Mouse (Mus musculus) midbrain, embryonic 12.5 days (tissue): Measurements from ENCODE around the gene Ralgapa2. TPM values are rescaled to one million over a fixed set of nuclear protein-coding genes. Genes with fewer than 3 reads are reported as not detected.

Experiments used
- ATAC-seq: fragments of 200-750 bp; cut with Nextera tagmentation; 2 replicates; pipeline ENCODE4 v1.8.0; 2017; ENCODE audit warnings: low read depth, moderate TSS enrichment, moderate library complexity; ENCODE audit not compliant: low FRiP score
- H3K27ac ChIP-seq: fragments of 300-500 bp; sonication (generic); replicated peaks from 2 replicates; pipeline ENCODE4 v1.5.1; 2016; ENCODE audit warnings: mild to moderate bottlenecking
- H3K27me3 ChIP-seq: fragments of 300-500 bp; sonication (generic); 2 replicates; pipeline ENCODE4 v1.6.1; 2016; ENCODE audit warnings: mild to moderate bottlenecking
- H3K36me3 ChIP-seq: fragments of 300-500 bp; sonication (generic); 2 replicates; pipeline ENCODE4 v1.6.1; 2016
- H3K4me1 ChIP-seq: fragments of 300-500 bp; sonication (generic); 2 replicates; pipeline ENCODE4 v1.6.1; 2016
- H3K4me2 ChIP-seq: fragments of 300-500 bp; sonication (generic); replicated peaks from 2 replicates; pipeline ENCODE4 v1.6.1; 2016; ENCODE audit warnings: mild to moderate bottlenecking, moderate library complexity
- H3K4me3 ChIP-seq: fragments of 300-500 bp; sonication (generic); 2 replicates; pipeline ENCODE4 v1.5.1; 2016; ENCODE audit warnings: mild to moderate bottlenecking
- H3K9ac ChIP-seq: fragments of 300-500 bp; sonication (generic); replicated peaks from 2 replicates; pipeline ENCODE4 v1.6.1; 2016; ENCODE audit warnings: mild to moderate bottlenecking, moderate library complexity
- H3K9me3 ChIP-seq: fragments of 300-500 bp; sonication (generic); 2 replicates; pipeline ENCODE4 v1.6.1; 2016; ENCODE audit warnings: mild to moderate bottlenecking
- WGBS: fragments of 180-500 bp; shearing (Covaris S2); methylation state at CpG from one replicate; pipeline ENCODE4 v1.1.7; 2016; 5-methylcytosine and 5-hydroxymethylcytosine counted together
- polyA plus RNA-seq: library from polyadenylated mRNA; unstranded; fragments of >200 nt; fragmentation: Nextera tagmentation; extraction: Ambion mirVana; gene quantifications from 2 replicates; pipeline ENCODE4 v1.2.1, GENCODE M21; 2016

Gene Ralgapa2
- polyA plus RNA-seq, 1 experiment from 2014 or later: 14.2 TPM

- no peak overlapping the region for H3K27ac ChIP-seq
- no peak overlapping the region for H3K9ac ChIP-seq
- no peaks in the 10 kb centered on the region for H3K4me1 ChIP-seq
- no peak for ATAC-seq
- H3K27me3 ChIP-seq: no peaks in the 10 kb centered on the region
- 84% methylated on average over 5 of the region's 5 CpGs for WGBS
- no peaks in the 10 kb centered on the region for H3K9me3 ChIP-seq
- no peak overlapping the region for H3K4me3 ChIP-seq
- 0 out of 2 replicates have a peak, but pooled peaks cover 3% of the 10 kb centered on the region for H3K36me3 ChIP-seq
- no peak overlapping the region for H3K4me2 ChIP-seq
These were observed 89.0 kb downstream of the Ralgapa2 start for GRCm38 (mm10) chr2:146423032-146423691.

GRCm38 (mm10) chr2:146416283-146416682 is 95.9 kb downstream of the Ralgapa2 start:
- Histone ChIP-seq H3K4me1 (0 out of 2 replicates have a peak, but pooled peaks cover 3% of the 10 kb centered on the region), H3K36me3 (0 out of 2 replicates have a peak, but pooled peaks cover 3% of the 10 kb centered on the region), H3K4me3 (no peak overlapping the region), H3K9ac (no peak overlapping the region), H3K27me3 (no peaks in the 10 kb centered on the region), H3K27ac (no peak overlapping the region), H3K4me2 (no peak overlapping the region), H3K9me3 (no peaks in the 10 kb centered on the region)
- 88% methylated on average over 2 of the region's 2 CpGs for WGBS
- ATAC-seq: no peak

GRCm38 (mm10) chr2:146414484-146415291 is 97.5 kb downstream of the Ralgapa2 start:
- H3K4me2 ChIP-seq: no peak overlapping the region
- WGBS: 35% methylated on average over 8 of the region's 8 CpGs

GRCm38 (mm10) chr2:146412733-146413132 is 99.4 kb downstream of the Ralgapa2 start:
- Histone ChIP-seq H3K9me3 (no peaks in the 10 kb centered on the region), H3K4me3 (no peak overlapping the region)
- no peak for ATAC-seq

More at GRCm38 (mm10) chr2:146414484-146415291, 97.5 kb downstream of the Ralgapa2 start:
- H3K4me3 ChIP-seq: no peak overlapping the region
- no peaks in the 10 kb centered on the region for H3K36me3 ChIP-seq
- no peaks in the 10 kb centered on the region for H3K9me3 ChIP-seq
- 0 out of 2 replicates have a peak, but pooled peaks cover 3% of the 10 kb centered on the region for H3K4me1 ChIP-seq
- no peaks in the 10 kb centered on the region for H3K27me3 ChIP-seq
- H3K9ac ChIP-seq: no peak overlapping the region
- H3K27ac ChIP-seq: peak overlapping the region; percentile 73
- peak; percentile 87 for ATAC-seq

GRCm38 (mm10) chr2:146411904-146412303 is 100.2 kb downstream of the Ralgapa2 start:
- 0 out of 2 replicates have a peak, but pooled peaks cover 3% of the 10 kb centered on the region for H3K4me1 ChIP-seq
- H3K9me3 ChIP-seq: no peaks in the 10 kb centered on the region
- ATAC-seq: no peak
- H3K9ac ChIP-seq: no peak overlapping the region
- no peak overlapping the region for H3K4me2 ChIP-seq
- no peak overlapping the region for H3K27ac ChIP-seq
- no peak overlapping the region for H3K4me3 ChIP-seq
- H3K27me3 ChIP-seq: no peaks in the 10 kb centered on the region
- H3K36me3 ChIP-seq: no peaks in the 10 kb centered on the region
- WGBS: 80% methylated on average over 5 of the region's 5 CpGs

More at GRCm38 (mm10) chr2:146412733-146413132, 99.4 kb downstream of the Ralgapa2 start:
- Histone ChIP-seq H3K9ac (no peak overlapping the region), H3K27ac (no peak overlapping the region), H3K4me2 (no peak overlapping the region), H3K27me3 (no peaks in the 10 kb centered on the region), H3K4me1 (0 out of 2 replicates have a peak, but pooled peaks cover 3% of the 10 kb centered on the region), H3K36me3 (no peaks in the 10 kb centered on the region)
- WGBS: 81% methylated on average over 9 of the region's 9 CpGs

GRCm38 (mm10) chr2:146407078-146407477 is 105.1 kb downstream of the Ralgapa2 start:
- Histone ChIP-seq H3K9me3 (no peaks in the 10 kb centered on the region), H3K4me3 (no peak overlapping the region), H3K27me3 (no peaks in the 10 kb centered on the region), H3K9ac (no peak overlapping the region), H3K36me3 (no peaks in the 10 kb centered on the region), H3K27ac (no peak overlapping the region), H3K4me2 (no peak overlapping the region), H3K4me1 (no peaks in the 10 kb centered on the region)
- WGBS: 88% methylated on average over 4 of the region's 4 CpGs
- ATAC-seq: no peak

- Histone ChIP-seq H3K4me2 (no peak overlapping the region), H3K27ac (no peak overlapping the region), H3K27me3 (no peaks in the 10 kb centered on the region), H3K36me3 (no peaks in the 10 kb centered on the region), H3K9me3 (no peaks in the 10 kb centered on the region), H3K4me1 (peaks cover 8% of the 10 kb centered on the region), H3K9ac (no peak overlapping the region), H3K4me3 (no peak overlapping the region)
- no peak for ATAC-seq
These were observed 110.6 kb downstream of the Ralgapa2 start for GRCm38 (mm10) chr2:146401588-146401987.

GRCm38 (mm10) chr2:146400738-146401137 is 111.4 kb downstream of the Ralgapa2 start:
- ATAC-seq: no peak
- Histone ChIP-seq H3K4me3 (no peak overlapping the region), H3K27me3 (no peaks in the 10 kb centered on the region), H3K27ac (no peak overlapping the region), H3K9me3 (no peaks in the 10 kb centered on the region), H3K36me3 (no peaks in the 10 kb centered on the region), H3K9ac (no peak overlapping the region), H3K4me1 (peaks cover 8% of the 10 kb centered on the region), H3K4me2 (no peak overlapping the region)
- 20% methylated on average over 2 of the region's 2 CpGs for WGBS

GRCm38 (mm10) chr2:146398211-146398865 is 113.8 kb downstream of the Ralgapa2 start:
- Histone ChIP-seq H3K4me3 (no peak overlapping the region), H3K27me3 (no peaks in the 10 kb centered on the region), H3K36me3 (no peaks in the 10 kb centered on the region), H3K27ac (no peak overlapping the region), H3K4me2 (no peak overlapping the region), H3K9me3 (no peaks in the 10 kb centered on the region), H3K9ac (no peak overlapping the region), H3K4me1 (peaks cover 8% of the 10 kb centered on the region)
- ATAC-seq: no peak
- WGBS: 74% methylated on average over 6 of the region's 6 CpGs

GRCm38 (mm10) chr2:146387211-146387610 is 124.9 kb downstream of the Ralgapa2 start:
- Histone ChIP-seq H3K36me3 (peaks cover 8% of the 10 kb centered on the region; the same call in 1 of the 2 replicates), H3K9ac (no peak overlapping the region), H3K4me3 (no peak overlapping the region), H3K4me2 (no peak overlapping the region), H3K4me1 (no peaks in the 10 kb centered on the region), H3K27me3 (no peaks in the 10 kb centered on the region), H3K27ac (no peak overlapping the region), H3K9me3 (no peaks in the 10 kb centered on the region)
- ATAC-seq: no peak
- WGBS: 85% methylated on average over 2 of the region's 2 CpGs

GRCm38 (mm10) chr2:146384582-146384981 is 127.6 kb downstream of the Ralgapa2 start:
- Histone ChIP-seq H3K4me2 (no peak overlapping the region), H3K27ac (no peak overlapping the region), H3K9me3 (no peaks in the 10 kb centered on the region), H3K4me3 (no peak overlapping the region), H3K27me3 (no peaks in the 10 kb centered on the region), H3K9ac (no peak overlapping the region), H3K36me3 (0 out of 2 replicates have a peak, but pooled peaks cover 3% of the 10 kb centered on the region), H3K4me1 (no peaks in the 10 kb centered on the region)
- WGBS: 40% methylated on average over 1 of the region's 1 CpGs
- 0 out of 2 replicates have a peak, but pooled peaks have one; percentile 58 for ATAC-seq

- Histone ChIP-seq H3K9ac (no peak overlapping the region), H3K9me3 (no peaks in the 10 kb centered on the region), H3K4me3 (no peak overlapping the region), H3K27ac (no peak overlapping the region), H3K27me3 (no peaks in the 10 kb centered on the region), H3K4me2 (no peak overlapping the region), H3K4me1 (no peaks in the 10 kb centered on the region), H3K36me3 (no peaks in the 10 kb centered on the region)
- WGBS: 83% methylated on average over 5 of the region's 5 CpGs
- ATAC-seq: no peak
These were observed 135.9 kb downstream of the Ralgapa2 start for GRCm38 (mm10) chr2:146376293-146376692.
